Mouse (Mus musculus) heart, embryonic 13.5 days (tissue): ENCODE measurements around the gene Pde10a. TPM values are rescaled to one million over a fixed set of nuclear protein-coding genes. Genes with fewer than 3 reads are reported as not detected.
"Not testable (repeated sequence)": the region's sequence is repeated elsewhere in the genome, so short reads cannot be mapped to it uniquely, and the experiment has no call there.

ENCODE experiments used
- ATAC-seq: fragments of 200-750 bp; cut with Nextera tagmentation; 2 replicates; pipeline ENCODE4 v1.8.0; 2017; ENCODE audit warnings: moderate TSS enrichment; ENCODE audit not compliant: insufficient number of reproducible peaks, low FRiP score, low TSS enrichment; ENCODE audit errors: extremely low read depth
- H3K27ac ChIP-seq: fragments of 300-500 bp; sonication (generic); replicated peaks from 2 replicates; pipeline ENCODE4 v1.5.1; 2015; ENCODE audit warnings: moderate library complexity, mild to moderate bottlenecking, inconsistent platforms
- H3K27me3 ChIP-seq: fragments of 300-500 bp; sonication (generic); replicated peaks from 2 replicates; pipeline ENCODE4 v1.6.1; 2015; ENCODE audit warnings: mild to moderate bottlenecking, inconsistent platforms
- H3K36me3 ChIP-seq: fragments of 300-500 bp; sonication (generic); 2 replicates; pipeline ENCODE4 v1.6.1; 2015; ENCODE audit warnings: mild to moderate bottlenecking, inconsistent platforms
- H3K4me1 ChIP-seq: fragments of 300-500 bp; sonication (generic); 2 replicates; pipeline ENCODE4 v1.6.1; 2015; ENCODE audit warnings: inconsistent platforms
- H3K4me2 ChIP-seq: fragments of 300-500 bp; sonication (generic); 2 replicates; pipeline ENCODE4 v1.6.1; 2015; ENCODE audit warnings: inconsistent platforms, mild to moderate bottlenecking, moderate library complexity
- H3K4me3 ChIP-seq: fragments of 300-500 bp; sonication (generic); 2 replicates; pipeline ENCODE4 v1.5.1; 2015; ENCODE audit warnings: moderate library complexity, mild to moderate bottlenecking, inconsistent platforms
- H3K9ac ChIP-seq: fragments of 300-500 bp; sonication (generic); 2 replicates; pipeline ENCODE4 v1.6.1; 2015; ENCODE audit warnings: inconsistent platforms, mild to moderate bottlenecking, moderate library complexity
- H3K9me3 ChIP-seq: fragments of 300-500 bp; sonication (generic); 2 replicates; pipeline ENCODE4 v1.6.1; 2016; ENCODE audit warnings: inconsistent platforms
- WGBS: fragments of 180-500 bp; shearing (Covaris S2); methylation state at CpG from one replicate; pipeline ENCODE4 v1.1.7; 2015; ENCODE audit warnings: mixed read lengths; 5-methylcytosine and 5-hydroxymethylcytosine counted together
- polyA plus RNA-seq: library from polyadenylated mRNA; unstranded; fragments of >200 nt; fragmentation: Nextera tagmentation; extraction: Ambion mirVana; gene quantifications from 2 replicates; pipeline ENCODE4 v1.2.1, GENCODE M21; 2015

The Pde10a gene
- polyA plus RNA-seq, 1 experiment from 2014 or later, result 1.1 TPM

DNA sequence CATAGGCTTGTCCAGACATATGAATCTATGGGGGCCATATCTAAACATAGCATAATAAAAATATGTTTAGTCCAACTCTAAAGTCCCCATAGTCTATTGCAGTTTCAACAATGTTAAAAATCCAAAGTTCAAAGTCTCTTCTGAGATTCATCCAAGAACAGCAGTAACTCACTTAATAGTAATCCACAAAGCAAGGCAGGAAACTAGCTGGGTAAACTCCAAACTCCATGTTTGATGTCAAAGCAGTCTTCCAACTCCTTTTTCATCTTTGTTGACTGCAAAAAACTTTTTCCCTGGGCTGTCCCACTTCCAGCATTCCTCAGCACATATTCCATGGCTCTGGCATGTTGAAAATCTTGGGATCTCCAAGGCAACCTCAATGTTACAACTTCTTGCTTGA lies 182.8 kb downstream of the Pde10a start:
- Histone ChIP-seq H3K9ac (no peak overlapping the region), H3K4me3 (no peak overlapping the region), H3K4me1 (no peaks in the 10 kb centered on the region), H3K4me2 (no peak overlapping the region), H3K36me3 (no peaks in the 10 kb centered on the region), H3K27me3 (no peaks in the 10 kb centered on the region), H3K27ac (no peak overlapping the region), H3K9me3 (peaks cover 7% of the 10 kb centered on the region; the same call in 1 of the 2 replicates)
- ATAC-seq, result no peak

DNA sequence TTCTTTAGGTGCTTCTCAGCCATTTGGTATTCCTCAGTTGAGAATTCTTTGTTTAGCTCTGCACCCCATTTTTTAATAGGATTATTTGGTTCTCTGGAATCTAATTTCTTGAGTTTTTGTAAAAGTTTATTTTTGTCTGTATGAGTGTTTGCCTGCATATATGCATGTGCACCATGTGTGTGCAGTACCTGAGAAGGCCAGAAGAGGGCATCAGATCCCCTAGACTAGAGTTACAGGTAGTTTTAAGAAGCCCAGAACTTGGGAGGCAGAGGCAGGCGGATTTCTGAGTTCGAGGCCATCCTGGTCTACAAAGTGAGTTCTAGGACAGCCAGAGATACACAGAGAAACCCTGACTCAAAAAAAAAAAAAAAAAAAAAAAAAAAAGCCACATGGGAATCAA lies 187.6 kb downstream of the Pde10a start:
- not testable (repeated sequence) for H3K9me3 ChIP-seq, H3K4me3 ChIP-seq, H3K27me3 ChIP-seq, H3K27ac ChIP-seq, H3K4me2 ChIP-seq, H3K4me1 ChIP-seq, H3K36me3 ChIP-seq, ATAC-seq, H3K9ac ChIP-seq
- WGBS, result 68% methylated on average over 2 of the region's 2 CpGs

DNA sequence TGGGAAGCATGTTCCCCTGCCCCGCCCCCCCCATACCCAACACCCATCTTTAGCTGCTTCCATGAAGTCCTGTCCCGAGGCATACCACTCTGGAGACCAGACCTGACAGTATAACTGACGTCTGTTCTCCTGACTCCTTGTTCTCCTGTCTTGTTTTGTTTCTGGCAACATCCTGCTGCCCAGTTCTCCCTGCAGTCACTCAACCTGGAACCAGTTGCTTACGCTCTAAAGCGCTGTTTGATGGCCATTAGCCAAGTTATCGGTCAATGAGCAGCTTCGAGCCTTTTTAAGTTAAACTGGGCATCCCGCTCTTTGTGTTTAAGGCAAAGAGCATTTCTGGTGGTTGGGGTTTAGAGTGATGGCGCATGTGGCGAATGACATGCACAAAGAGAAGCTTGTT lies 195.8 kb downstream of the Pde10a start:
- Histone ChIP-seq H3K36me3 (no peaks in the 10 kb centered on the region), H3K9ac (no peak overlapping the region), H3K9me3 (no peaks in the 10 kb centered on the region), H3K4me3 (no peak overlapping the region), H3K4me1 (no peaks in the 10 kb centered on the region), H3K27ac (no peak overlapping the region), H3K27me3 (peaks cover 6% of the 10 kb centered on the region; the same call in 1 of the 2 replicates), H3K4me2 (no peak overlapping the region)
- no peak for ATAC-seq
- WGBS, result 73% methylated on average over 10 of the region's 10 CpGs

DNA sequence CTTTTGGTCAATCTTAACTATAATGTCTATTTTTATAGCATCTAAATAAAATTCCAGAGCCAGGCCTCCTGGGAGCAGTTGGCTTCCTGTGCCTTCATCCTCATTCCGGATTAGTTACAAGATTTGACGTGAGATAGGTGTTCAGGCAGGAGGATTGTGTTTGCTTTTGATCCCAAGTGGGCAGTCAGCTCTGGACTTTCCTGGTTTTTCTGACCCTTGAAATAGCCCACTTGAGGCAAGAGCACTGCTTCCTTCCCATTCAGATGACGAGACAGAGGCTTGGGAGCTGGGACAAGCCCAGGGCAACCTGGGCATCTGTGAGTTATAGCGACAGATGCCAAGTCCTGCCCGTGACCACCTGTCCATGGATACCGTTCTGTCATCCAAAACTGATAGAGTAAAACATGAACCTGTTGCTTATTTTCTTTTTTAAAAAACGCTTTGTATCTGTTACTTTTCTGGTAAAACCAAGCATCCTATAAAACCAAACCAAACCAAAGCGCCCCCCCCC lies 199.3 kb downstream of the Pde10a start:
- H3K27me3 ChIP-seq, result peaks cover 9% of the 10 kb centered on the region; the same call in 1 of the 2 replicates
- WGBS, result 68% methylated on average over 8 of the region's 8 CpGs
- H3K9ac ChIP-seq, result no peak overlapping the region
- H3K4me1 ChIP-seq, result no peaks in the 10 kb centered on the region
- no peak overlapping the region for H3K4me2 ChIP-seq
- no peak for ATAC-seq
- no peak overlapping the region for H3K27ac ChIP-seq
- no peak overlapping the region for H3K4me3 ChIP-seq
- no peaks in the 10 kb centered on the region for H3K36me3 ChIP-seq
- H3K9me3 ChIP-seq, result no peaks in the 10 kb centered on the region

DNA sequence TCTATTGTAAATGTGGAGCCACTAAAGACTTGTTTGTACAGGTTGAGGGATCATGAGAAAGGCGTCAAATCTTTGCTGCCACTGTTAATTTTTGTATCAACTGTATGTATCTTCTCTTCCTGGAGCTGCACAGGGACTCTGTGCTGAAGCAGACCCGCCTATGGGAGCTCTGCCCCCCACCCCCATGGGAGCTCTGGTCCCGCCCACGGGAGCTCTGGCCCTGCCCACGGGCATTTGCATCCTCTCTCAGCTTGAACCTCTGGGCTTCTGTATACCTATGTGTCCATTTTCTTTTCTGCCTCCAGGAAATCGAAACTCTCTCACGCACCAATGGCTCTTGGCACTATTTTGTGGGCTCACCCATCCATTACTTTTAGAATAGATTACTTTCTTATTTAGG lies 203.5 kb downstream of the Pde10a start:
- Histone ChIP-seq H3K36me3 (no peaks in the 10 kb centered on the region), H3K4me2 (no peak overlapping the region), H3K9me3 (no peaks in the 10 kb centered on the region), H3K27ac (no peak overlapping the region), H3K4me3 (no peak overlapping the region), H3K9ac (no peak overlapping the region), H3K4me1 (no peaks in the 10 kb centered on the region), H3K27me3 (0 out of 2 replicates have a peak, but pooled peaks cover 9% of the 10 kb centered on the region)
- no peak for ATAC-seq
- WGBS, result 48% methylated on average over 7 of the region's 7 CpGs

DNA sequence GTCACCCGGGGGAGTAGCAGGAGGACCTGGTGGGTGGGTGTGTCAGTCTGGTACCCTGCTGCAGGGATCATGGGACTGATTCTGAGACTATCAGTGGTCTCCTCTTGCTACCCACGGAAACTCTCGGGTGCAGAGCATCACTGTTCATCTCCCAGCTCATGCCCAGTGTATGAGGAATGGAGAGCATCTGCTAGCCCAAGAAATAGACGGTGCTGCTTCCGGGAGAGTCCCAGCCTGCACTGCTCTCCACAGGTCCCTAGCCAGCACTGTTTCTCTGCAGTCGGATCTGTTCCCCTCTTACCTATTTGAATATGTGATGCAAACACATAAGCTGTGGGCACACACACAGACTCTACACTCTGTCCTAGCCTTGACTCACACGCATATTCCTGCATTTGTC lies 204.6 kb downstream of the Pde10a start:
- 63% methylated on average over 7 of the region's 7 CpGs for WGBS
- H3K4me2 ChIP-seq, result no peak overlapping the region
- no peaks in the 10 kb centered on the region for H3K36me3 ChIP-seq
- H3K4me1 ChIP-seq, result no peaks in the 10 kb centered on the region
- no peak overlapping the region for H3K9ac ChIP-seq
- no peaks in the 10 kb centered on the region for H3K9me3 ChIP-seq
- 0 out of 2 replicates have a peak, but pooled peaks cover 3% of the 10 kb centered on the region for H3K27me3 ChIP-seq
- no peak overlapping the region for H3K4me3 ChIP-seq
- ATAC-seq, result no peak
- no peak overlapping the region for H3K27ac ChIP-seq

DNA sequence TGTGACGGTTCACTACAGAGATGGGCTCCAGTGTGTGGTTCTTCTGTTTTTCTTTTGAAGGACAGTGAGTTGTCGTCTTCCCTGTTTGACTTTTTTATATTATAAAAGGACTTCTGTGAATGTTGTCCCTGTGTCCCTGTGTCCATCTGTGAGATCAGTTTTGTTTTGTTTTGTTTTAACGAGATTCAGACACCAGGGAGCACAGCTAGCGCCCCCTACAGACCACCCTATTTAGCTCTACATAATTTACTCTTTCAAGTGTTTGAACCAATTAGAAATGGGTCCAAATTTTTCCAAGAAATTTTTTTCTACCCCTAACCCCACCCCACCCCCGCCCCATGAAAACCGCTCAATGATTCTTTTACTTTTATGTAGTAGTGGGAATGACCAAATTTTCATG lies 205.9 kb downstream of the Pde10a start:
- 0 out of 2 replicates have a peak, but pooled peaks cover 3% of the 10 kb centered on the region for H3K27me3 ChIP-seq
- no peaks in the 10 kb centered on the region for H3K4me1 ChIP-seq
- no peak overlapping the region for H3K4me2 ChIP-seq
- ATAC-seq, result no peak
- H3K9me3 ChIP-seq, result no peaks in the 10 kb centered on the region
- H3K4me3 ChIP-seq, result no peak overlapping the region
- H3K9ac ChIP-seq, result no peak overlapping the region
- no peaks in the 10 kb centered on the region for H3K36me3 ChIP-seq
- 59% methylated on average over 6 of the region's 6 CpGs for WGBS
- no peak overlapping the region for H3K27ac ChIP-seq

DNA sequence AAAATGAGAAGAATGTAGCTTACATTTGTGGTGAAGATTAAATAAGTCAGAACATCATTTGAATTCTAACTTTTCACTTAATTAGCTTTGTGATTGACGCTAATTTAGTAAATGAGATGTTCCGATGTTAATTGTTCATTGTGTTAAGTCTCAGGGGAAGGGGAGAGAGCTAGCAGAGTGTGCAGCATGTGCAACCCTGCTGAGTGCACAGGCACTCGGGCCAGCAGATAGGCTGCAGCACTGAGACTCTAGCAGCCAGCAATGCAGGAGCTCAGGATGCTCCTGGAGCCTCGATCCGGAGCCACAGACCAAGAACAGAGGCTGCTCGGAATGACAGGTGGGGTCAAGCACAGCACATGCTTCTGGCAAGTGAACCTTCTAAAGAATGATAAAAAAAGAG lies 211.1 kb downstream of the Pde10a start:
- WGBS, result 68% methylated on average over 6 of the region's 6 CpGs
- Histone ChIP-seq H3K9me3 (no peaks in the 10 kb centered on the region), H3K4me1 (no peaks in the 10 kb centered on the region), H3K27ac (no peak overlapping the region), H3K4me2 (no peak overlapping the region), H3K27me3 (no peaks in the 10 kb centered on the region), H3K4me3 (no peak overlapping the region), H3K36me3 (no peaks in the 10 kb centered on the region), H3K9ac (no peak overlapping the region)
- no peak for ATAC-seq

DNA sequence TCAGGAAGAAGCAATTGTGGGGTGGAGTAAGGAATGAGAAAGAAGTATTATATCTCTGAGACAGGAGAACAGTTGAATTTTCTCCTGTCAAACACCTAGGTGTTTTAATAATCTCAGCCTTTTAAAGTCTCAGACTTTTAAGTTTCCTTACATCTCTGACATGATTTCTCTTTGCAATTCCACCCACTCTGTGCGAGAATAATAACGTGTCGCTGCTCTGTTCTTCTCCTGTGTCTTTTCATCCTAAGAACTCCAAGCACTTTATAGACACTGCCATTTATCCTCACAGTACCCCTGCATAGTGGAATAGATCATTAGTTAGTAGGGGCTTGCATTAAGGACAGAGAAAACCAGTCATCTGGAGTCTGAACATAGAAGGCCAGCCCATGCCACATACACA lies 217.6 kb downstream of the Pde10a start:
- ATAC-seq, result no peak
- peaks cover 21% of the 10 kb centered on the region for H3K27me3 ChIP-seq
- H3K36me3 ChIP-seq, result no peaks in the 10 kb centered on the region
- 74% methylated on average over 3 of the region's 3 CpGs for WGBS
- H3K9me3 ChIP-seq, result no peaks in the 10 kb centered on the region
- no peak overlapping the region for H3K4me3 ChIP-seq
- no peaks in the 10 kb centered on the region for H3K4me1 ChIP-seq
- H3K27ac ChIP-seq, result no peak overlapping the region
- no peak overlapping the region for H3K4me2 ChIP-seq
- no peak overlapping the region for H3K9ac ChIP-seq

DNA sequence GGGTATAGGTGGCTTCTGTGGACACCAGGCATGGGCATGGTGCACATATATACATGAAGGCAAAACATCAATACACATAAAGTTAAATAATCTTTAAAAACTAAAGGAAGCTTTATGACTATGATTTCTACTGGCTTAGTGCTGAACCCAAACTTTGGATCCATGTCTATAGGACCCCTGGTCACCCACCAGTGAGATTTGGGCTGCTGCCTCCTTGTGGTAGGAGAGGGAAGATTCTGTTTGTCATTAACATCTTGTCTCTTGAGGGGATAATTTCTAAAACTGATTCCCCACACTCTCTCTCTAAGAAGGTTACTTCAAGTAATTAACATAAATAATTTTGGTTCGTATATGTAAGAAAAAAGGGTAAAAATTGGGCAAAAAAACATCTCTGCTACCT lies 220.2 kb downstream of the Pde10a start:
- ATAC-seq, result no peak
- Histone ChIP-seq H3K4me2 (no peak overlapping the region), H3K27ac (no peak overlapping the region), H3K27me3 (peaks cover 22% of the 10 kb centered on the region), H3K4me1 (no peaks in the 10 kb centered on the region), H3K36me3 (no peaks in the 10 kb centered on the region), H3K9me3 (no peaks in the 10 kb centered on the region), H3K9ac (no peak overlapping the region), H3K4me3 (no peak overlapping the region)
- 32% methylated on average over 1 of the region's 1 CpGs for WGBS

DNA sequence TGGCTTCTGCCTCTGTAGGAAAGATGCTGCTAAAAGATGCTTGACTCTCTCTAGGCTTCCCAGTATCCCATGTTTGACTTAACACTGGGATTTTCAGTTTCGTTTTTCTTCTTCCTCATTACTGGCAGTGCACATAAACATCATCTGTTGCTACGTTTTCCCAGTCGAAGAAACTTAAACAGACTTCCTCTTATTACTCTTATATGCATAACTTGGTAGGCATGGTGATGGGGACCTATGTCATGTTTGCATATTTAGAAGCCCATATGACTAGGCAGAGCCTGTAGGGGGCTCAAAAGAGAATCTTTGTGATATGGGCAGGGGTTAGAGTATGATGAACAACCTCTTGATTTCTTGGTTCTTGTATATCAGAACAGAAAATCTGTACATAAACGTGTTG lies 224.3 kb downstream of the Pde10a start:
- 75% methylated on average over 4 of the region's 4 CpGs for WGBS
- Histone ChIP-seq H3K27me3 (peaks cover 17% of the 10 kb centered on the region), H3K9ac (no peak overlapping the region)

DNA sequence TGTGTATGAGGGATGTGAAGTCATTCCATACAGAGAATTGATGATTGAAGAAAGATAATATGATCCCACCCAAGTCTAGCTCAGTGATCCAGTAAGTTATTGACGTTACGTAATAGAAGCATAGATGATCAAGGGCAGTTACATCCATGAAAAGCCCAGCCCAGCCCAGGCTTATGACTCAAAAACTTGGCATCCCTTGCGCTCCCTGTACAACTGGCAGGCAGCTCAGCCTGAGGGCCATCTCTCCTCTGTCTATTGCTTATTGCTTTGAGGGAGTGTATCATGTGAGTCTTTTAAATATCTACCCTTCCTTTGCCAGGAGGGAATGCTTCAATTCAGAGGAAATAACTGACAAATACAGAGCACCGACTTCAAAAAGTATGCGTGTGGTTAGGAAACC lies 232.4 kb downstream of the Pde10a start:
- Histone ChIP-seq H3K4me2 (no peak overlapping the region), H3K9me3 (no peaks in the 10 kb centered on the region), H3K27ac (no peak overlapping the region), H3K4me3 (no peak overlapping the region), H3K9ac (no peak overlapping the region), H3K4me1 (no peaks in the 10 kb centered on the region), H3K27me3 (peaks cover 3% of the 10 kb centered on the region; the same call in 1 of the 2 replicates), H3K36me3 (no peaks in the 10 kb centered on the region)
- 86% methylated on average over 5 of the region's 5 CpGs for WGBS
- no peak for ATAC-seq

More for the DNA sequence above, 224.3 kb downstream of the Pde10a start:
- Histone ChIP-seq H3K4me1 (no peaks in the 10 kb centered on the region), H3K36me3 (no peaks in the 10 kb centered on the region), H3K4me2 (no peak overlapping the region), H3K4me3 (no peak overlapping the region), H3K27ac (no peak overlapping the region), H3K9me3 (no peaks in the 10 kb centered on the region)
- no peak for ATAC-seq
